Mouse (Mus musculus): ENCODE measurements at regions not wholly inside any gene's neighbourhood (a gene's known extent, or its start where the extent isn't known, plus 50 kb on each side); places are given as distances from the start of the nearest gene placed in this dataset.

DNA sequence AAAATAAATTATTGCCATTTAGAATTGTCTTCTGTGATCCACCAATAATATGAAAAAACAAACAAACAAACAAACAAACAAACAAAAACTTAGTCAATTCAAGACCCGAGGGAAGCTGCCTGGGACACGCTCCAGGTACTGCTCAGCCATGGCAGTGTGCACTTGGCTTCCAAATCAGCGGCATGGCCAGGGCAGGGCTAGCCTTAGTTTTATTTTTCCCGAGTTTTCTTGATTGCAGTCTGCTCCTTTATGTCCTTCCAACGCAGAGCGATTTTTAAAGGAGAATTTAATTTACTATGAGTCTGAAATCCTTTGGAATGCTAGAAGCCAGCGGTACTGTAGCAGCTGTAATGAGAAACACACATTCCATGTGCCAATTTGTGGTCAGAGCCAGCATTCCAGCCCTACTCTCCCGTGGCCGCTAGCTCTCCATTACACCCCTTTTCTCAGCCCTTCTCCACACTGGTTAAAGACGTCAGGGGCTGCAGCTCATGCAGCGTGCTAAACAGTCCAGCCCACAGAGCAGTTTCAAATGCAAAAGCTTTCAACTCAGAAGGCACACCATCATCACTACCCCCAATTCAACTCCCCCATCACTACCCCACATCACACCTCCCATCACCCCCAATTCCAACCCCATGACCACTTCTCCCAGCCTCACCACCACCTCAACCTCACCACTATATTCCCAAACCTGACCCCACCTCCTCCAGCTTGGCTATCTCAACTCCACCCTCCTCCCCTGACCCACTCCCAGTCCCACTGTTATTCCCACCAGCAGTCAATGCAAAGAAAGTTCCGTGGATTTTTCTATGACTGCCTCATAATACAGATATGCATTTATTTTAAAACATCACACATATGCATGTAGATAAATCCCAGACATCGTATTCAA lies 187.9 kb upstream of the Gas1 start:
- DNase-seq = no peak

DNA sequence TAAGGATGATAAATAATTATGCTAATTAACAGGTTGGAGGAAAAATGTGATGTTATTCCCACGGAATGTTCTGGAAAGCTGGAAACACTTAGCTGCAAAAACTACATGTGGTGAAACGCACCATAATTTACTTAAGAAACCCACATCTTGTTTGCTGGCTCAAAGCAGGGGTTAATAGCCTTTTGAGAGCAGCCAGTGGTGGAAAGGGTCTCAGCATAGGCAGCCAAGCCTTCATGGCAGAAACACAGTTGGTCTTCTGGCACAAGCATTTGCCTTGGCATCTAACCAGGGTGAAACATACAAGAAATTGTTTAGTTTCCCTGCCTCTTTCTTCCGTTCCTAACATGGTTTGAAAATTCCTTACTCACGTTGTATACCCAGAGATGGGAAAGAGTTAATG lies 192.1 kb upstream of the Gas1 start:
- DNase-seq = no peak

DNA sequence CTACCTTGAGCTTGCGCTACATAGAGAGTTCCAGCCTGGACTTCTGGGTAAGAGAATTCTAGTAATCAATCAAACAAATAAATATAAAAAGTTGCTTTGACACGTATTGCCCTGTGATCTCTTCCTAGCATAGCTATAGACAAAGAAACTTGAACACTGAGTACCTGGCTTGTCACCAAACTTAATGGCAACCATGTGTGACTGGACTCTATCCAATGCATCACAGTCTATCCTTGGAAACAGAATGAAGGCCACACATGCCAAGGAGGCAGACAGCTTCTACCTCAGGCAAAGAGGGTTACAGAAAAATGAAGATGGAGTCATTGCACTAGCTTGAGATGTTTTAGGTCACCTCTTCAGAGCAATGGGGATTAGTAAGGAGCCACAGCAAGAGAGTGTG lies 194.5 kb upstream of the Gas1 start:
- DNase-seq = no peak

DNA sequence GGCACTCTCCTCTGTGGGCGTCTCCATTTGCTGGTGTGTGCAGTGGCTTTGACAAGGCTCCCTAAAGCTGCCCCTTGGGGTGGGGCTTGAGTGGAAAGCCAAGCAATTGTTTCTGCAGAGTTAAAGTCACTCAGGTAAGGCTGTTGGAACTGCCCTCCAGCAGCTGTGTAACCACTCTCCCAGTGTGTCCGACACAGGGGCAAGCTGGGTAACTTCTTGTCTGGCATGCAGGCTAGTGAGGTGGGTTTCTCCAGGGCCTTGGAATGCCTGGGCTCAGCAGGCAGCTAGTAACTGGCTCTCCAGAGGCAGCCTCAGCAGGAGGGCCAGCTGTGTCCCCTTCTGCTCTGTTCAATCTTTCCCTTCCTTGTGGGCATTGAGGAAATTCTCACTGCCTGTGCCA lies 199.5 kb upstream of the Gas1 start:
- no peak for DNase-seq

DNA sequence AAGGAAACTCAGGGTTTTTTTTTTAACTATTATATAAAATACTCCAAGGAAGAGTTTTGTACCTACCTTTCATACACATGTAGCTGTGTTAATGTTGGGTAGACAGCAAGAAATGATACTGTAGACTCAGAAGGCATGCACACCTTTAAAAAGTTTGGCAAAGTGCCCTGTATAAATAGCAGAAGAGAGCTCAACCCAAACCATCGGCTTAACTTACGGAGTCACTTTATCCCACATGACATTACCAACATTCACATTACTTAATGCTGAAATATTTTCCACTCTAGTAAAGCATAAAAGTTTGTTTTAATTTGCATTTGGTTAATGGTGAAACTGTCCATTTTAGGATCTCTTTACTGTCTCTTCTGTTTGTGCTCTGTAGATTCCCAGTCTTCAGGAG lies 205.7 kb upstream of the Gas1 start:
- DNase-seq = no peak

DNA sequence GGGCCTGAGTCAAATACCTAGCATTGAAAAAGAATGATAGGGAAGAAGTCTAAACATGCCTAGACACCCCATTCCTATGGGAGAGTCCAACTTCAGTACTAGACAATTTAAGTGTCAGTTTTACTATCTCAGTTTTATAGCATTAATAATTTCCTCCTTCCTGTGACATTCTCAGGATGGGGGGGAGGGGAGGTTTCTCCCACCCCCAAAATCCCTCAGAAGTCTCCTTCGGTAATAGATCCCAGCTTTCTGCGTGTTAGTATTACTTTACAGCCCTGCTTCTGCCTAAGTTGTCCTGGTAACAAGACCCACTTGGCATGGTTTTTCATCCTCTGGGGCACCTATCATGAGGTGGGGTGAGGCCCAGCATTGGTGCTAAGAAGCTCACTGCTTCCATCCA lies 202.9 kb upstream of the Dapk1 start:
- DNase-seq = no peak

DNA sequence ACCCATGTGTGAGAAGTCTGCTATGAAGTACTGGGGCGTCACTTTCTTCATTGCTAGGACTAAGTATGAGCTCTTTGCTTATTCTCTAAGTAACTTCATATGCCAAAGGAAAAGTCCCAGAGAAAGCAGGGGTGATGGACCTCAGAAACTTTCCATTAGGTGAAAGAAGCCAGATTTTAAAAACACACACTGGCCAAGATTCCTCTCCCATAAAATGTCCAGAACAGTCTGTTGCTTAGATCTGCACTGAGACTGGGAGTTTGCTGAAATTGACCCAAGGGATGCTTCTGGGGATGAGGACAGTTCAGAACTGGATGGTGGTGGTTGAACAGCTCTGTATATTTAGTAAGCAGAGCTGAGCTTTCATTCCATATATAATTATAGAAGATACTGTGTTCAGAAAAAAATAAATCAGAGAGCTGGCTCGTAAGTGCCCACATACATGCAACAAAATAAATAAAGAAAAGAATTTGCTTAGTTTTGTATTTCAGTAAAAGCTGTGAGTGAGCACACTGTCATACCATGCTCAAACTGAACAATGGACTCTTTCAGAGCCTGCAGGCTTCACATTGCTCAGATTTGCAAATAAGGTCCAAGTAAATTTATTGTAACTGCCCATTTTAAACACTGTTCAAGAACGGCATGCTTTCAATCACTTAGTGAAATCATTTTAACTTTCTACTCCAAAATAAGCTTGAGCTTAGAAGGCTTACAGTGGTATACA lies 200.8 kb upstream of the Dapk1 start:
- DNase-seq = no peak

DNA sequence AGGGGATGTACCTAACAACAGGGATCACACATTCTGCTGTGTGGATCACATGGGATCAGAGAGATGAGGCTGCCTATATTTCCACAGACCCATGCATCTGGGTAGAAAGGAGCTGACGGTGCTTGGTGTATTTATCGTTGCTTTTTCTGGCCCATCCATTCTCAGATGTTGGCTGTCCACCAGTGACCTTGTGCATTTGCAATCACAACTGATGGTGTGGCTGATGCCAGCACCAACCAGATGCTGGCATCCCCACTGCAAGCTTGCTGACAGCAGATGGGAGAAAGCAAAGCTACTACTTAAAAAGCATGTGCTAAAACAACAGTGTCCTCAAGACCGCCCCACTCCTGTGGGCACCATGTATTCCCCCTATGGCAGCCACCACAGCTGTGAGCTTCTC lies 198.3 kb upstream of the Dapk1 start:
- no peak for DNase-seq

DNA sequence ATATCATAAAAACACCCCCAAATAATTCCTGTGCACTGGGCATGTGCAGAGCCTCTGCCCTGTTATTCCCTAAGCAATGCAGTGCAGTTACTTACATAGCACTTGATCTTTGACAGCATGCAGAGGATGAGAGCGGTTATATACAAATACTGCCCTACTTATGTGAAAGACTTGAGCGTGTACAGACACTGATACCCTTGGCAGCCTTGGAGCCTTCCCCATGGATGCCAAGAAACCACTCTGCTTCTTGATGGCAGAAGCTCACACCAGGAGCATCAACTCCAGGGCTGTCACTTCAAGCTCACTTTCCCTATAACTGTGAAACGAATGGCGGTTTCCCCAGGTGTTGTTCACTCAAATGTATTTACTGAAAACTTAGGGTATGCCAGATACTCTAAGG lies 194.4 kb upstream of the Dapk1 start:
- no peak for DNase-seq

DNA sequence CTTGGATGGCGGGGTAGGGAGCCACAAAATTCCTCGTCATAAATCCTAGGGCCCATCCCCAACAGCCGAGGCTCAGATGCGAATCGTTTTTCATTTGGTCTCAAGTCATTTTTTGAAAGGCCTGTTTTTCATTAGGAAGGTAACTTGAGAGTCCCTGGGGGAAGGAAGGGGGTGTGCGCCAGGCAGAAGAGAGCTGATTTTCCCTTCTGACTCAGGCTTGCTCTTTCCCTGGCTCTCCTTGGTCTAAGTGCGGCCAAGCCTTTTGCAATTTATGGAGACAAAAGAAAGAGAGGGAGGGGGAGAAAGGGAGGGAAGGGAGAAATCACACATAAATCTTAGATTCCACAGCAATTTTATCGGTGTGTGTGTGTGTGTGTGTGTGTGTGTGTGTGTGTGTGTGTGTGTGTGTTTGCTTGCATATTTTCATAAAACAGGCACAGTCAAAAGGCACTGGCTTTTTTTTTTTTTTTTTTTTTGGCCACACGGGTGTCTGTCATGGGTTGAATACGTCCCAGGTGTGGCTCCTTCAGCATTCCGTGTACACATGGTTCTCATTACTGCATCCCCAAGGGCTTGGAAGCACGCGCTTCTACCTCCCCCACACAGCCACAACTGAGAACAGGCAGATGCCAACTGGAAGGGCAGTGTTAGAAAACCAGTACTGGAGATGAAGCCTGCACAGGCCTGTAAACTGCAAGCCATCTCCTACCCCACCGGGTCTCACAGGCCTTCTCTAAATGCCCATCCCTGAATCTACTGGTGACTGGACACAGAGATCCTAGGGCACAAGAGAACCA lies 191.8 kb upstream of the Dapk1 start:
- DNase-seq = no peak

DNA sequence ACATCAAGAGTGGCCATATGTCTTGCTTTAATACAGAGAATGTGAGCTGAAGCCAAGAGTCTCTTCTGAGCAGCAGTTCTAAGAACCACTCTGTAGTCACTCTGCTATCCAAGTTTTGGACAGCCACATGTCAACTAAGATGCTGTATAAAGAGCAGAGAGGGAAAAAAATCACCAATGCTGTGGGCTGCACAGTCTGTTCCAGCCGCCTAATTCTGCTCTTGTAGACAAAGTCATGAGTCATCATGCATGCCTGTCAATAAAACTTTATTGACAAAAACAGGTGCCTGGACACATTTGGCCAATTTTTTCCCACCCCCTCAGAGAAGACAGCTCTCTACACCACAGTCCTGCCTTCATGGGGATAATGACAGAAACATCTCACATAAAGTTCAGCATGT lies 185.7 kb upstream of the Dapk1 start:
- peak; percentile 41 for DNase-seq

DNA sequence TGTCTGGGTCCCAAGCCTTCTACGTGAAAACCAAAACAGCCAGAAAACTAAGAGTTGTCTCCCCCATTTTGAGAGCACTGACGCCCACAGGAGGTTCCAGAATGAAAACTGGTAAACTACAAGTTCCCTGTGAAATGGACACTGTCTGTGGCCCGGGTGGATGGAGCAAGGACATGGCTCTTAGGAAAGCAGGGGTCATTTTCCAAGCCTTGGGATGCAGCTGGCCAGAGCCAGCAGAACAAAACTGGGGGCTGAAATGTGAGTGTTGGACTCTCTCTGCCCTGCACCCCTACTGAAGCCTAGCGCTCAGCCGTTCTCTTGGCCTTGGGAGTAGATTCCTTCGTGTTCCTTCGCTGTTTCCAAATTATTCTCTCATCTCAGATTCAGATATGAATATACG lies 184.7 kb upstream of the Dapk1 start:
- no peak for DNase-seq

DNA sequence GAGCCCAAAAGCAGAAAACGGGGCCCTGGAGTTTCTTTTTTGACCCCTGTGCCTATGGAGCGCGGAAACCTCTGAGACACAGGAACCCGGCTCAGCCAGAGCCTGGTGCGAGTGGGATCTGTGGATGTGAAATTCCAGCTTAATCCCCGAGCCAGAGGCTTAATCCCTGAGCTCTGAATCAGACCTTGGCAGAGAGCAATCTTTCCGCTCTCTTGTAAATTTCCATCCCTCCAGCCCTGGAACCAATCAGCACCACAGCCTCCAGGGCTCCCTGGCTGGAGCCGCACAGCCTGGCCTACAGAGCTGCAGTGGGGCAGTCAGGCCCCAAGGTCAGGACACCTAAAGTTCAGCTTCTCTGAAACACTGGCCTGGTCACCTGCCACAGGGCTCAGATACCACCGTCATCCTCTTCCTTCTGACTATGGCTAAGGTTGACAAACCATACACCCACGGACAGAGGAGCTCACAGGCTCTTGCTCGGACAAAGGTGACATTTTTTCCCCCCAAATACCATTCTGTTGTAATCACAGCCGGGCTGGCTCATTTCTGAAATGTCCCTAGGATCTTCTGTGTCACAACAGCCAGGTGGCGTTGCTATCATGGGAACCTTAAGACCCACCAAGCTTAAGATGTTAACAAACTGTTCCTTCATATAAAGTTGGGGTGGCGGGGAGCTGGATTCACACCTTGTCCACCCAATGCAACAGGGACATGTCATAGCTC lies 184.2 kb upstream of the Dapk1 start:
- DNase-seq = no peak

DNA sequence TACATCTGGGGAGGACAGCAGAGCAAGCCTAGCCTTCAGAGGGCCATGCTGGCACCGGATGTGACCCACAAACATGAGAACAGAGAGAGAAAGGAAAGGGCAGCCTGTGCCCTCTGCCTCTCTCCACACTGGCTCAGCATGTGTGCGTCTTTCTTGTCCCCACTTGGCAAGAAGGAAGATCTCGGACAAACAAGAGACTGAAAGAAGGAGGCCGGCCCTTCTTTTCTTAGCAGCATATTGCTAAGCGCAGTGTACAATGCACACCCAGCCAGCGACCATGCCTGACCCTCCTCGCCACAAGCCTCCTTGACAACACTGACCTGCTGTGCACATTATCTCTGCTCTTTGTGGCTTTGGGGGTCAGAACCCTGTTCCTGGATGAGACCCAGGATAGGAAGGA lies 181.4 kb upstream of the Dapk1 start:
- DNase-seq = peak; percentile 16

DNA sequence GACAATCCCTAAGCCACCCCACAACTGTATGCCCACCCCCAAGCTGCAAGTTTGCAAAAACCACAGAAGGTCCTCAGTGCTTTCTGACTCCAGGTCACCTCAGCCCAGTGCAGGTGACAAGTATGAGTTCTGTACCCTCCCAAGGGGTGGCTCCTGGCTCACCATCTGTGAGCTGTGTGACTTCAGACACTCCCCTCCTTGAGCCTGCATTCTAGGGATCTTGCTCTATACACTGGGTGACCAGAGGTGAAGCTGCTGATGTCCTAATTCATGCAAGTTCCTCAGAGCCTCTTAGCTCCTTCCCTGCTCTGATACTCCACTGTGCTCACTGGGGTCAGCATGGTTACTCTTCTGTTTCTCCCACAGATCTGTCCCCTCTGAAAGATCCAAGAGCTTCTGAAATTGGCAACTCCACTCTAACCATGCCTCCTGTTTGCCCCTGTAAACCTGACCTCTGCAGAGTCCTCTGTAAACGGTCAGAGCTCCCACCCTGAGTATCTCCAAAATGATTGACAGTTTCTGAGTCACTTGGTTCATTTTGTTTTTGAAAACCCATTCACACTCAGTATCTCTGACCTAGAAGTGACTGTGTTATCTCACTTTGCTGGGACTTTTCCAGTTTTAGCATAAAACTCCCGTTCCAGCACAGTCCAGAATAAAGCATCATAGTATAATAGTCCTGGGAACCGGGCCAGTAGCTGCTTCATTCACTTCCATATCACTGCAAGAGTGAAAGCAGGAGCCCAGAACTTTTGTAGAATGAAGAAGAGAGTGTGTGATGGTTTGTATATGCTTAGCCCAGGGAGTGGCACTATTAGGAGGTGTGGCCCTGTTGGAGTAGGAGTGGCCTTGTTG lies 180.7 kb upstream of the Dapk1 start:
- no peak for DNase-seq

DNA sequence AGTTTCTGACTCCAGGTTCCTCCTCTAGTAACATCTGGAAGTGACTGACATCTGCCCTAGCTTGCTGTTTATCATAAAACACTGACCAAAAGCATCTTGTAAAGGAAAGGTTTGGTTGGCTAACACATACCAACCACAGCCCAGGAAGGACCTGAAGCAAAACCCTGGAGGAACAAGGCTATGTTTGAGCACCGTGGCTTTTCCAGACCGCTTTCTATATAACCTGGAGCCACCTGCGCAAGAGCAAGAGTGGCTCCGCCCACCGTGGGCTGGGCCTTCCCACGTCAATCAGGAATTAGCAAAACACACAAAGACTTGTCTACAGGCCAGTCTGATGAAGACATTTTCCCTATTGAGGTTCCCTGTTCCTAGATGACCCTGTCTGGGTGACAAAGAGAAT lies 177.5 kb upstream of the Dapk1 start:
- no peak for DNase-seq

DNA sequence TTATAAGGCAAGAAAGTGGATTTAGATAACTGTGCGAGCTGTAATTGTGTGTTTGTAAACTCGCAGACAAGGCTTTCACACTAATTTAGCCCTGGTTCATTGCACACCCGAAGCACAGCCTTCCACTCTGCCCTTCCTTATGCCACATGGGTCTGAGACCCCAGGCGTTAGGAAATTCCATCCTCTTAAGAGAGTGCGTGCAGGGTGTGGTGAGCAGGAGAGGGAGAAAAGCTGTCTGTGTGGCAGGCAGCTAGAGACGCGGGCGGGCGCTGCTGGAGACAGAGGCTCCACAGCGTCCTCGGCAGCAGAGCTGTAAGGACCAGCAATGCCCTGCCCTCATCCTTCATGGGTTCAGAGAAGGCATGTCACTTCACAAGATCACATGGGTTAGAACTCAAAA lies 176.6 kb upstream of the Dapk1 start:
- no peak for DNase-seq

DNA sequence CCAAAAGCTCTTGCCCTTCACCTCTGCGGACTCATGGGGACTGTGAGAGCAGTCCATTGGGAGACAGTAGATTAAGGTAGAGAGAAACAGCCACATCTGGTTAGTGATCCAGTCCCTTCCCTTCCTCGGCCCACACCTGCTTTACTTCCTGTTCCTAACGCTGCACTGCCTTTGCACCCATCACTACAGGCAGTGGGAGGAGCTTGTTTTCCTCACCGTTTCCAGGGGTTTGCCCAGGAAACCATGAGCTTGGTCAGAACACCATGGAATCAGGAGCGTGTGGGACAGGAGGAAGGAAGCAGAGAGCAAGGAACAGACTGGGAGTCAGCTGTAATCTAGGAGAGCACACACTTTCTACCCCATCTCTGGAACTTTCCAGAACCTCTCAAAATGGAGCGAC lies 176.2 kb upstream of the Dapk1 start:
- no peak for DNase-seq

DNA sequence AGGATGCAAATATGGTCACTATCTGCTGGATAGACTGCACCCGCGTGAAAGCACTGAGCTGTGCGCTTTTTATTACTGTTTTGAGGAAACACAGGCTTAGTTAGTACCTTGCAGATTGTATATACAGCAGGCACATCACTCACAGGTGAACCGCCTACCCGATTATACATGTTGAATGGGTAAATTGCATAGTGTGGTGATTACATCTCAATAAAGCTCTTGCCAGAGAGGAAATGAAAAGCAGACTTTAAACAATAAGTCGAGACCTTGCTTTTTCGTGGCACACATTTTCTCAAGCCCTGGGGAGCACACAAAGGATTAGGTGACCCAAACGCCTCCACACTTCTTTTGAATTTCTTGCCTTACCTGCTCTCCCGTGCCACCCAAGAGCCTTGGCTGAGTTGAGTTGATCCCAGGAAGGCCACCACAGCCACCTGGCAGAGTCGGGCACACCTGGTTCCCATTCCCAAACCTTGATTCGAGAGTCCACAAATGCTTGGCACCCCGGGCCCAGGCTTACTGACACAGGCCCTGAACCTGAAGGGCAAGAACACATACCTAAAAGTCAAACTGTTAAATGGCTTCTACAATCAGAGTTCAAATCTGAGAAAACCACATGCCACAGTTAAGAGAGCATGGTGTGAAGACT lies 175.4 kb upstream of the Dapk1 start:
- no peak for DNase-seq

DNA sequence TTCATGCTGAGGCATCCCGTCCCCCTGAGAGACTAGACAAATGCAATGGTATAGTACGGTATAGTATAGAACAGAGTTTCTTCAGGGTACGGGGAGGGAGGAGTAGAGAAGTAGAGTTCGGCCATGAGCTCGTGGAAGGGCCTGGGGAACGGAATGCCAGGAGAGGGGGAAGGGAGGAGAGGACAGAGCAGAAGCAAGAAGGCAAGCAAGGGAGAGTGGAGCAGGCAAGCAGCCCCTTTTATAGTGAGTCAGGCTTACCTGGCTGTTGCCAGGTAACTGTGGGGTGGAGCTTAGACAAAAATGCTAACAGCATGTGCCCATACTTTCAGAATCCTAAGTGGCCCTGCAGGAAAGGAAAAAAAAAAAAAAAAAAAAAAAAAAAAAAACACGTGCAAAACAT lies 174.7 kb upstream of the Dapk1 start:
- no peak for DNase-seq

DNA sequence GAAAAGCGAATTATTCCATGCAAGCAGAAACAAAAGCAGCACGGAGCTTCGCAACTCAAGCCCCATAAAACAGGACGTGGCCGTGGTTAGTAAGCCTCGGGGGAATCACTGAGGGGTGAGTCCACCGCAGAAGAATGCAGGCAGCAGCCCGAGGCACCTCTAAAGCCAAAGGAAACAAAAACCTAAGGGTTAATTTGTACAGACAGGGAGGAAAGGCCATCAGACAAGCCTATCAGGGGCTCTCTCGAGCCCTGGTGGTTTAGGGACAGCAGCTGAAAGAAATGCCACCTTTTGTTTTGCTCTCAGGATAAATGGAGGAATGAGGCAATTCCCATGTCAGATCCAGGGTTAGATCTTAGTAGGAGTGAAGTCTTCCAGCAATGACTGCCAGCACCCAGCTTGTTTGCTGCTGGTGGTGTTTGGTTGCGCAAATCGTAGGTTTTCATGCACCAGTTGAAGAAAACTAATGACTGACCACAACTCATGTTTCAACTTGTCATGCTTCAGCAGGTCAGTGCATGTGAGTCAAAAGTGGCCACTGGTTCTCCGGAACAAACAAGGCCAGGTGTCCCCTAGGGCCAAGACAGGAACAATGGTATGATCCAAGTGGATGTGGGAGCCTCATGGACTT lies 173.9 kb upstream of the Dapk1 start:
- DNase-seq = no peak

All from layer of hippocampus, adult 9-11 months (tissue).